Mouse (Mus musculus): ENCODE data around the gene Cdh4. TPM values are rescaled to one million over a fixed set of nuclear protein-coding genes. Genes with fewer than 3 reads are reported as not detected.

Cdh4 gene
- polyA plus RNA-seq, 1 experiment from 2014 or later, result 29.8 TPM

DNA sequence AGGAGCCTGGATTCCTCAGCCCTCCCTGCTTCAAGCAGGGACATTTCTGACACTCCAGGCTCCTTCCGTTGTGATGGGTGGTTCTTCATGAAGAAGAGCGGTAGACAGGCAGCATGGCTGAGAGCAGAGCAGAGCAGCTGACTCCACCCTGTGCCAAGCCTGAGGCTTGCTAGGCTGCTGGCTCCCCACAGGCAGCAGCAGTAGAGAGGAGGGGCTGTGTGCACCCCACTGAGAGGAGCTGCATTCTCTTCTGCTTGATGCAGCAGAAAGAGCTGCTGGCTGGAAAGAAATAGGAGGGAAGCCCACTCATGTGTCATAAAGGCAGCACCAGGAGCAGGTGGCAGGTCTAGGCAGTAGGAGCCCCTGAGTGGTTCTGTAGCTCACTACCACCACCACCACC lies 427.6 kb downstream of the Cdh4 start:
- H3K4me3 ChIP-seq (ENCODE audit: low read depth, low read length), result no peak overlapping the region
- no peaks in the 10 kb centered on the region for H3K36me3 ChIP-seq (ENCODE audit: control insufficient read depth, insufficient read depth, low read length)
- no peak overlapping the region; the same call in 1 of the 2 replicates for H3K9ac ChIP-seq (replicated peaks; ENCODE audit: low read depth, low read length)
- H3K4me2 ChIP-seq (ENCODE audit: low read depth, low read length), result no peak overlapping the region
- H3K4me1 ChIP-seq (ENCODE audit: control insufficient read depth, insufficient read depth, low read length), result peaks cover 11% of the 10 kb centered on the region
- peak; percentile 77; the same call in 1 of the 2 replicates for ATAC-seq (ENCODE audit: low read depth)
- no peaks in the 10 kb centered on the region for H3K27me3 ChIP-seq (ENCODE audit: control insufficient read depth, insufficient read depth, low read length)
- H3K27ac ChIP-seq (ENCODE audit: low read depth, low read length), result no peak overlapping the region; the same call in 1 of the 2 replicates
- 12% methylated on average over 2 of the region's 2 CpGs for WGBS
- no peaks in the 10 kb centered on the region for H3K9me3 ChIP-seq (ENCODE audit: control insufficient read depth, low read length)

DNA sequence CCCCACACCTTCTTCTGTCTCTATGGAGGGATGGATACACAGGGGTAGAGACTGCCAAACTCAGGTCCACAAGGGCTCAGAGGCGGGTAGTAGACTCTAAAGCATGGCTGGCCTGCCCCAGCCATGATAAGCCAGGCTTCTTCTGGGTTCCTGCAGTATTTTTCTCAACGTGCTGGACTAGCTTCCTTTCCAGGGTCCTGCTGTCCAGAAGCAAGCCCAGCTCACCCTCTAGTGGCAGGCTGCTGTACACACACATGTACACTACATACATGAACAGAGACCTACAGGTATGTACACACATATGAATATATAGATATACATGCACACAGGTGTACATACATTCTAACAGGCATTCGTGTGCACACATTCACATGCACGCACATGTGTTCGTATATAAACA lies 430.5 kb downstream of the Cdh4 start:
- Histone ChIP-seq H3K9ac (replicated peaks; ENCODE audit: low read depth, low read length) (no peak overlapping the region), H3K4me1 (ENCODE audit: control insufficient read depth, insufficient read depth, low read length) (peaks cover 11% of the 10 kb centered on the region), H3K4me2 (ENCODE audit: low read depth, low read length) (no peak overlapping the region), H3K27ac (ENCODE audit: low read depth, low read length) (no peak overlapping the region), H3K4me3 (ENCODE audit: low read depth, low read length) (no peak overlapping the region), H3K36me3 (ENCODE audit: control insufficient read depth, insufficient read depth, low read length) (no peaks in the 10 kb centered on the region), H3K27me3 (ENCODE audit: control insufficient read depth, insufficient read depth, low read length) (no peaks in the 10 kb centered on the region), H3K9me3 (ENCODE audit: control insufficient read depth, low read length) (no peaks in the 10 kb centered on the region)
- 67% methylated on average over 5 of the region's 5 CpGs for WGBS
- peak; percentile 63; the same call in 1 of the 2 replicates for ATAC-seq (ENCODE audit: low read depth)

GRCm38 (mm10) chr2:179873315-179873714 lies 431.1 kb downstream of the Cdh4 start:
- H3K4me3 ChIP-seq (ENCODE audit: low read depth, low read length), result no peak overlapping the region
- H3K4me1 ChIP-seq (ENCODE audit: control insufficient read depth, insufficient read depth, low read length), result peaks cover 11% of the 10 kb centered on the region
- no peaks in the 10 kb centered on the region for H3K27me3 ChIP-seq (ENCODE audit: control insufficient read depth, insufficient read depth, low read length)
- H3K9me3 ChIP-seq (ENCODE audit: control insufficient read depth, low read length), result no peaks in the 10 kb centered on the region
- no peak overlapping the region for H3K9ac ChIP-seq (replicated peaks; ENCODE audit: low read depth, low read length)
- no peak overlapping the region for H3K27ac ChIP-seq (ENCODE audit: low read depth, low read length)
- no peaks in the 10 kb centered on the region for H3K36me3 ChIP-seq (ENCODE audit: control insufficient read depth, insufficient read depth, low read length)
- WGBS, result 45% methylated on average over 5 of the region's 5 CpGs
- no peak overlapping the region for H3K4me2 ChIP-seq (ENCODE audit: low read depth, low read length)
- no peak for ATAC-seq (ENCODE audit: low read depth)

DNA sequence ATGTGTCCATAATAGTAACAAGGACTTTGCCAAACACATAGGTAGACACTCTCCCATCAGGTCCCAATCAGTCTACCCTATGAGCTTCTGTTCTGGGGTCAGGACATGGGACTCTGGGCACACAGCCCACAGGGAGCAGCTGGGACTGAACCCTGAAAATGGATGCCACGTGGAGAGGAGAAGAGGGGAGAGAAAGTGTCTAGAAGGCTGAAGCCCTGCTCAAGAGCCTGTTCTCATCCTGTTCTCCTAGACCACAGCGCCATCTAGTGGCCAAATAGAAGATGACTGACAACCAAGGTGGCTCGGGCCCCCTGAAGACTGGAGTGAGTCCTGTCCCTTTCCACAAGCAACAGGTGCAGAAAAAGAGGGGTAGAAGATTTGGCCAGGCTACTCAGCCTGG lies 432.9 kb downstream of the Cdh4 start:
- WGBS, result 6% methylated on average over 3 of the region's 3 CpGs
- ATAC-seq (ENCODE audit: low read depth), result peak; percentile 63; the same call in 1 of the 2 replicates
- Histone ChIP-seq H3K36me3 (ENCODE audit: control insufficient read depth, insufficient read depth, low read length) (no peaks in the 10 kb centered on the region), H3K4me2 (ENCODE audit: low read depth, low read length) (no peak overlapping the region), H3K9ac (replicated peaks; ENCODE audit: low read depth, low read length) (no peak overlapping the region), H3K4me1 (ENCODE audit: control insufficient read depth, insufficient read depth, low read length) (no peaks in the 10 kb centered on the region), H3K4me3 (ENCODE audit: low read depth, low read length) (no peak overlapping the region), H3K27me3 (ENCODE audit: control insufficient read depth, insufficient read depth, low read length) (no peaks in the 10 kb centered on the region), H3K9me3 (ENCODE audit: control insufficient read depth, low read length) (no peaks in the 10 kb centered on the region), H3K27ac (ENCODE audit: low read depth, low read length) (no peak overlapping the region)

DNA sequence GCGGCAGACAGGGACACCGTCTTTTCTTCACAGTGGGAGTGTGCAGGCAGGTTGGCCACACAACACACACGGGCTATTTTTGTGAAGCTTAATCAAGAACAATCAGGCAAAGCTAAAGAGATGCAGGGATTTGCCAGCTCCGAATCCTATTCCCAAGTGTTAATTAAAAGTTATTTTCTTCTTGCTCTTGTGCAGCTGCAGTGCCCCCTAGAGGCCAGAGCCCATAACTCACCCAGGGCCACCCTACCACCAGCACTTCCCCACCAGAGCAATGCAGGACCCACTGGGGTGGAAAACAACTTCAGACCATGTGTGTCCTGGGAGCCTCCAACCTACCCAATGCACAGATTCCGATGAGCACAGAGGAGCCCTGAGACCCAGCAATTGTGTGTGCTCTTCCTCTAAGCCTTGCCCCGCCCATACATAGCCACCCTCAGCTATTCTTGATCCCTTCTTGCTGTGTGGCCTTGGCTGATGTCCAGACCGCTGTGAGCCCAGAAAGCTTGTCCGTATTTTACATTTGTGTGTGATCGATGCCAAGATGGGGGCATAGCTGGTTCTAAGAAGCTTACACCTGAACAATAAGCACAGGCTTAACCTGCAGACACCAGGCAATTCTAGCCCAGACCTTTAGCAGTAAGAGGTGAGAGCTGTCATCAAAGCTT lies 435.5 kb downstream of the Cdh4 start:
- no peaks in the 10 kb centered on the region for H3K36me3 ChIP-seq (ENCODE audit: control insufficient read depth, insufficient read depth, low read length)
- no peak overlapping the region for H3K9ac ChIP-seq (replicated peaks; ENCODE audit: low read depth, low read length)
- no peaks in the 10 kb centered on the region for H3K27me3 ChIP-seq (ENCODE audit: control insufficient read depth, insufficient read depth, low read length)
- no peak overlapping the region for H3K4me2 ChIP-seq (ENCODE audit: low read depth, low read length)
- WGBS, result 65% methylated on average over 9 of the region's 9 CpGs
- no peak overlapping the region for H3K4me3 ChIP-seq (ENCODE audit: low read depth, low read length)
- H3K27ac ChIP-seq (ENCODE audit: low read depth, low read length), result no peak overlapping the region
- no peak for ATAC-seq (ENCODE audit: low read depth)
- no peaks in the 10 kb centered on the region for H3K9me3 ChIP-seq (ENCODE audit: control insufficient read depth, low read length)
- H3K4me1 ChIP-seq (ENCODE audit: control insufficient read depth, insufficient read depth, low read length), result no peaks in the 10 kb centered on the region

DNA sequence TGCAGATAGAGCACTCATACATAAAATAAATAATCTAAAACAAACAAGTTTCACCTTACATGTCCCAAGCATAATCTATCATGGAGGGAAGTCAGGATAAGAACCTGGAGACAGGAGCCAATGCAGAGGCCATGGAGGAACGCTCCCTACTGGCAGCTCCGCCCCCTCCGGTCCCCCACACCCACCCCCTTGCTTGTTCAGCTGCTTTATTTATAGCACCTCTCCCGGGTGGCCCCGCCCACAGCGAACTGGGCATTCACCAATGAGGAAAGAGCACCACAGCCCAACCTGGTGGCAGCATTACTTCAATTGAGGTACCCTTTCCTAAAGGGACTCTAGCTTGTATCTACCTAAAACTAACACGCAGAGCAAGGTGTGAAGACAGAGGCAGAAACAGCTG lies 442.3 kb downstream of the Cdh4 start:
- Histone ChIP-seq H3K4me3 (ENCODE audit: low read depth, low read length) (no peak overlapping the region), H3K9me3 (ENCODE audit: control insufficient read depth, low read length) (no peaks in the 10 kb centered on the region), H3K4me1 (ENCODE audit: control insufficient read depth, insufficient read depth, low read length) (no peaks in the 10 kb centered on the region), H3K27me3 (ENCODE audit: control insufficient read depth, insufficient read depth, low read length) (no peaks in the 10 kb centered on the region), H3K9ac (replicated peaks; ENCODE audit: low read depth, low read length) (no peak overlapping the region), H3K36me3 (ENCODE audit: control insufficient read depth, insufficient read depth, low read length) (no peaks in the 10 kb centered on the region), H3K4me2 (ENCODE audit: low read depth, low read length) (no peak overlapping the region), H3K27ac (ENCODE audit: low read depth, low read length) (no peak overlapping the region)
- 28% methylated on average over 7 of the region's 7 CpGs for WGBS
- ATAC-seq (ENCODE audit: low read depth), result no peak

GRCm38 (mm10) chr2:179891048-179891447 lies 448.8 kb downstream of the Cdh4 start:
- Histone ChIP-seq H3K9ac (replicated peaks; ENCODE audit: low read depth, low read length) (no peak overlapping the region), H3K27me3 (ENCODE audit: control insufficient read depth, insufficient read depth, low read length) (no peaks in the 10 kb centered on the region), H3K36me3 (ENCODE audit: control insufficient read depth, insufficient read depth, low read length) (no peaks in the 10 kb centered on the region; the same call in 1 of the 2 replicates), H3K4me1 (ENCODE audit: control insufficient read depth, insufficient read depth, low read length) (no peaks in the 10 kb centered on the region), H3K27ac (ENCODE audit: low read depth, low read length) (no peak overlapping the region), H3K4me2 (ENCODE audit: low read depth, low read length) (no peak overlapping the region), H3K4me3 (ENCODE audit: low read depth, low read length) (no peak overlapping the region), H3K9me3 (ENCODE audit: control insufficient read depth, low read length) (no peaks in the 10 kb centered on the region)
- 89% methylated on average over 3 of the region's 3 CpGs for WGBS
- no peak for ATAC-seq (ENCODE audit: low read depth)

DNA sequence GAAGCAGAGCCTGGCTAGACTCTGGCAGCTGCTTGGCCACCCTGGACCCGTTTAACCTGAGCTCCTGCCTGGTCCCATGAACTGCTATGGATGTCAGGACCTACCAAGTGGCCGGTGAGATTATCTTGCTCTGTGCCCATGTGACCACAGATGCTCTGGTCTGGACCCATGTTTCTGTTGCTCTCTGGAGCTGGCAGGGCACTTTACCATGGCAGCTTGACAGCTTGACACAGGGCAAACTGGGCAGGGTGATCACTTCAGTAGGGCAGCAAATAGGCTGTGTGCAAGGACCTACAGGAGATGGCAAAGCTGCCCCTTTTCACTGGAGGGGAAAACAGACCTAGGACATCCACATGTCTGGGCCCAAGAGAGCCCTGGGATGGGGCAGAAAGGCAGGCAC lies 454.7 kb downstream of the Cdh4 start:
- Histone ChIP-seq H3K4me1 (ENCODE audit: control insufficient read depth, insufficient read depth, low read length) (no peaks in the 10 kb centered on the region), H3K4me3 (ENCODE audit: low read depth, low read length) (no peak overlapping the region), H3K27me3 (ENCODE audit: control insufficient read depth, insufficient read depth, low read length) (no peaks in the 10 kb centered on the region), H3K9me3 (ENCODE audit: control insufficient read depth, low read length) (no peaks in the 10 kb centered on the region), H3K36me3 (ENCODE audit: control insufficient read depth, insufficient read depth, low read length) (no peaks in the 10 kb centered on the region; the same call in 1 of the 2 replicates), H3K4me2 (ENCODE audit: low read depth, low read length) (no peak overlapping the region), H3K27ac (ENCODE audit: low read depth, low read length) (no peak overlapping the region), H3K9ac (replicated peaks; ENCODE audit: low read depth, low read length) (no peak overlapping the region)
- ATAC-seq (ENCODE audit: low read depth), result no peak
- 88% methylated on average over 2 of the region's 2 CpGs for WGBS

- H3K4me3 ChIP-seq (ENCODE audit: low read depth, low read length), result no peak overlapping the region
- H3K9ac ChIP-seq (replicated peaks; ENCODE audit: low read depth, low read length), result no peak overlapping the region
- no peak overlapping the region for H3K4me2 ChIP-seq (ENCODE audit: low read depth, low read length)
- peaks cover 5% of the 10 kb centered on the region; the same call in 1 of the 2 replicates for H3K36me3 ChIP-seq (ENCODE audit: control insufficient read depth, insufficient read depth, low read length)
- ATAC-seq (ENCODE audit: low read depth), result no peak
- H3K27ac ChIP-seq (ENCODE audit: low read depth, low read length), result no peak overlapping the region
- no peaks in the 10 kb centered on the region for H3K9me3 ChIP-seq (ENCODE audit: control insufficient read depth, low read length)
- WGBS, result 25% methylated on average over 12 of the region's 12 CpGs
- no peaks in the 10 kb centered on the region for H3K4me1 ChIP-seq (ENCODE audit: control insufficient read depth, insufficient read depth, low read length)
- H3K27me3 ChIP-seq (ENCODE audit: control insufficient read depth, insufficient read depth, low read length), result no peaks in the 10 kb centered on the region
These were observed 470.7 kb downstream of the Cdh4 start for GRCm38 (mm10) chr2:179912911-179913310.
